Mouse (Mus musculus) ovary, adult 10 weeks (tissue): ENCODE data around the gene Timmdc1. TPM values are rescaled to one million over a fixed set of nuclear protein-coding genes. Genes with fewer than 3 reads are reported as not detected.

Source experiments
- polyA plus RNA-seq: library from polyadenylated mRNA; stranded (reverse); fragments of 350-450 nt; fragmentation: Illumina TruSeq; extraction: RNeasy Lipid Tissue Mini Kit (QIAGEN cat#74804); gene quantifications from one replicate; pipeline ENCODE4 v1.2.3, GENCODE M21; 2014

Timmdc1 gene
- polyA plus RNA-seq = 14.2 TPM

DNA sequence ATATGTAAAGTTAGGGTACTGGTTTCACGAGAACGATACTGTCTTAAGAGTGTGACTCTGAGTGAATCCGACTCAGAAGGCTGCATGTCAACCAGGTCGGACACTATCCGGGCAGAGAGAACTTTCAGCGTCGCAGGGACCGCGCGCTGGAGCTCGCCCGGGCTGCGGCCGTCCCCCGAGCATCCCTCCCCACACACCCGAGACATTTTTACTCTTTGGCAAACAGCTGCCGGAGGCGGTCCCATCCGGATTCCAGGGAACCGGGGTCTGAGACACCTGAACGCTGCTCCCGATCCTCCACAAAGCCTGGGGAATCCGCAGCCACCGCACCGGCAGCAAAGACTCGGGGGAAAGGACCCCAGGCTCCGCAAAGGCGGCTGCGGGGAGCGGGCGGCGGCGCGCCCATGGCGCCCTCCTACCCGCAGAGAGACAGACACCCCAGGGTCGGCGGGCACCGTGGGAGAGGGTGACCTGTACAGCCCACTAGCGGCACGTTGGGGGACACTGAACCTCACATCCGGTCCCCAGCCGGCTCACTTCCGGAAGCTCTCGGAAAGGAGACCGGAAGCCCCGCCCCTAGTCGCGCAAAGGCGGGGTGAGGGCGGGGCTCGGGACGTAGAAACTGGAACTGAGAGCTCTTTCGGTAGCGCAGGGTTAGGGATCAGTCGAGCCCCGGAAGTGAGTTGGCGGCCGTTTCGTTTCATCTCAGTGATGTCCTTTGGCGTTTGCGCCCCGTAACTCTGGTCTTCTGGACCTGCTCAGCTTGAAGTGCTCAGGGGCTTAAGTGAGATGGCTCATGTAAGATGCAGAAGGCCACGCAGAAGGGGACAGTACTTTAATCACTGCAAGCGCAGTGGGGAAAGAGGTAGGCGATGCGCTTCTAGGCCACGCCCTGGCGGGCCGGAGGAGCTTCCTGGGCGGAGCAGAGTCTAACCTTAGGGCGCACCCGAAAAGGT lies at the start of gene Timmdc1:
Gene Timmdc1 (minus strand): TSS at position 535 of the 956 bp plus-strand sequence.

DNA sequence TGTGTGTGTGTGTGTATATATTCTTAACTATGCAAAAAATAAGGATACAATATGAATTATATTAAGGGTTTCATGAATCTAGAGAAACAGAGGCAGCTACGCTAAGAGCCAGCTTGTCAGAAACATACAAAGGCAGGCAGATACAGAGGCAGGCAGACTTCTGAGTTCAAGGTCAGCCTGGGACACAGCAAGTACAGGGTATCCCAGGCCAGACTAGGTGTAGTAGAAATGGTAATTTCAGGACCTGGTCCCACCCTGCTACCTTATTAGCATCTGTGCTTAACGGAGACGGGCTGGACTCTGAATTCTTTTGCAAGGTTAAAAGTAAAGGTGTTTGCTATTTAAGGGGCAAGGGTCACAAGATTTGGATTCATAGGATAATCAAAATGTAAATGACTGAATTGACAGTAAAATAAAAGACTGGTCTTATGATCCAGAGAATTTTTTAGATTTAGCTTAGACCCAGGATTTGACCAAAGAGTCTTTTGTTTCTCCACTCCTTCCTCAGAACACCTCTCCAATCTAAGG lies 35.8 kb upstream of the Timmdc1 start, which contains the start of gene Tmem39a:
Gene Tmem39a (plus strand): TSS at position 478 of the 528 bp plus-strand sequence.

DNA sequence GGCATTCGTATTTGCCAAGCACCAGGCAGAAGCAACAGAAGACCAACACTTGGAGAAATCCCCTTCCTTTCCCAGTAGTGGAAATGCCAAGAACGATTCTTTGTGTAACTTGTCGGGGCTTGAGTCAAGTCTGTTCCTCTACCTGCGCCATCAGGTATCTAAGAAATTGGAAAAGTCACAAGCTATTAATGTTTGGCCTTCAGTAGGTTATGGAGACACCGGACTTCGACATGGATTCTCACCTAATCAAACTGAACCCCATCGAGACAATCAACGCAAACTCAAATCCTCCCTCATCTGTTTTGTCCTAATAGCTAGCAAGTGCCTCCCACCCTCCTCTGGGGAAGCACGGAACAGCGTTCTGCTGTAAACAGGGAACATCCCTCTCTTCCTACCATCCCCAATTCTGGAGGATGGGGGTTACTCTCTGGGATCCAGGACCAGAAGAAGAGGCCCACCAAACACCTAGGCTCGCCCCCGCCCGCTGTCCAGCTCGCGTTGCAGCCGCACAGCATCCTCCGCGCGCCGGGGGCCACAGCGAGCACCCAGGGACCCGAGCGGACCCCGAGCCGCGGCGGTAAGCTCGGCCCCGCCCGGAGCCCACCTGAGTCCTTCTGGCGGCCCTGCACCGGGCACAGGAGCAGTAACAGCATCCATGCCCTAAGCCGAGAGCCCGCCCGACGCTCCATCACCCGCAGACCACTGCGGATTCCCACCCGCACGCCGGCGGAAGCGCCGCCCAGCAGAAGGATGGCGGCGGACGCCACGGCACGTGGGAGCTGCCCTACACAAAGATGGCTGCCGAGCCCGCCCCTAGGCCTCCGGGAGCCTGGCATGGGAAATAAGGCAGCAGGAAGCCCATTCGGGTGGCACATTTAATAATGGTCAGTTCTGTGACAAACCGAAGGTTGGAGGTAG lies 27.3 kb upstream of the Timmdc1 start, which contains the start of gene Poglut1:
Gene Poglut1 (minus strand): TSS at position 780 of the 918 bp plus-strand sequence.

DNA sequence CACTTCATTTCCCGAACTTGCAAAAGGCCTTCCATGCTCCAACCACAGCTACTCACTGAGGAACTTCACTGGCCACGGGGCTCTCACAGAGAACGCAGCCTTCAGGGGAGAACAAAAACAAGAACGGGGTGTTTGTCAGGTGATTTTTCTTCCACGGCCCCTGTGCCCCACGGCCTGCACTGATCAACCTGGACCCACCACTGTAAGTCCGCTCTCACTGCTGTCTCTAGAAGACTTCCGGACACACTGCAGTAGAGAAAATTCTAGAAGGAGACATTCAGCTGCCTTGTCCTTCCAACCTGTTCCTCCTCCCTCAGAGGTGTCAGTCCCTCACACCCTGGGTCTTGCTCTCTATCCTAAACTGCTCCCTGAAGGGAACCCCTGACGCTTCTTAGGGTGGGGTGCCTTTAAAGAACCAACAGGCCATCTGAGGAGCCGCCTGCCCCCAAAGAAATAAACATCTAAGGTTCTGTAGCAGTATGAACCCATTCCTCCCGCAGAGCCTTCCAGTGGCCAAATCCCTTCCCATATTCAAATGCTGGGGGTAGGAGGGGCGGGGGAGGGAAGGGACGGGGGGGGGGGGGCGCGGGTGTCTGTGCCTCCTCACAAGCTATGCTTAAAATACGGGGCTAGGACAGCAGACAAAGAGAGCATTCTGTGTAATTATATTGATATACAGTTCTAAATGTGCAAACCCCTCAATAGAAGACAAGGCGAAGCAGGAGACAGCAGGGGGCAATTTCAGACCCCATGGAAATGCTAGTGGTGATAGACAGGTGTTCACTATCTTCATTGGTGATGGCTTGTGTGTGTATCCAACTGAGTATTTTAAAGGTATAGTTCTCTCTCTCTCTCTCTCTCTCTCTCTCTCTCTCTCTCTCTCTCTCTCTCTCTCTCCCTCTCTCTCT lies 66.7 kb downstream of the Timmdc1 start, which contains the start of gene Cd80:
Gene Cd80 (plus strand): TSS at position 51 of the 908 bp plus-strand sequence.

DNA sequence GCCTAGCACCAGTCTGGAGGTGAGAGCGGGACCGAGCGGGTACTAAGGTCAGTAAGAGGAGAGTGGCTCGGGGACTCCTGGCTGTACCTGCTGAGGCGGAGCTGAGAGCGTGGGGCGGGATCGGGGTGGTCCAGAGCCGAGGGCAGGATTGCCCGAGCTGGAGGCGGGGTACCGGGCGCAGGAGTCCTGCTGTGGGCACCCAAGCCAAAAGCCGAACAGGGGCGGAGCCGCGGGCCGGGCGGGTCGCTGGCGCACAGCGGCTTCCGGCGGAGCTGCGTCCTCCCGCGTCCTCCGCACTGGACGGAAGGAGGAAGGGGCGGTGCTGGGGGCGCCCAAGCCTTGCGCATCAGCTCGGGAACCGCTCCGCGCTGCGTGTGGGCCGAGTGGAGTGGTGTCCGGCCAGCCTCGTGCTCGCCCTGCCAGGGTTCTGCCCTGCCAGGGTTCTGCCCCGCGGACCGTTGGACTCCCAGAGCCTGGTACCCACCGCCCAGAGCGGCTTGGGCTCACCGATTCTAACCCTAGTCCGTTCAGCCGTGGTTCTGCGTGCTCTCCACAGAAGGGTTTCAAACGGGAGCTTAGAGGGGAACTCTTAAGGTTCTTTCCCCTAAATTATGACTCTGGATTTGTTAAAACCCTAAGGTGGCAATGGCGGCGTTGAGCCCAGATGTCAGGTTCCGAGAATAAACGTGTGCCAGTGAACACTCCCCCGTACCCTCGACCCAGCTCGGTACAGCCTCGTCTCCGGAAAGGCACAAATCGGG lies 69.8 kb downstream of the Timmdc1 start, which contains the start of gene Adprh:
Gene Adprh (minus strand): TSS at position 262 of the 761 bp plus-strand sequence.

Other genes with a start within 250 kb of the Timmdc1 start
- gene Nr1i2, start 227.8 kb downstream of the Timmdc1 start, polyA plus RNA-seq = not detected
- gene Maats1, start 180.5 kb downstream of the Timmdc1 start, polyA plus RNA-seq = 2.6 TPM
- gene Cox17, start 175.7 kb downstream of the Timmdc1 start, polyA plus RNA-seq = 99.2 TPM
- gene Gm21987, start 175.6 kb downstream of the Timmdc1 start, polyA plus RNA-seq = not detected
- 2.0 TPM for gene Popdc2, start 160.5 kb downstream of the Timmdc1 start, polyA plus RNA-seq
- gene Pla1a, start 89.5 kb downstream of the Timmdc1 start, polyA plus RNA-seq = 2.7 TPM
- gene Adprh, start 70.0 kb downstream of the Timmdc1 start, polyA plus RNA-seq = 25.1 TPM
- 1.2 TPM for gene Cd80, start 67.1 kb downstream of the Timmdc1 start, polyA plus RNA-seq
- gene Poglut1, start 27.6 kb upstream of the Timmdc1 start, polyA plus RNA-seq = 80.7 TPM
- gene Tmem39a, start 36.0 kb upstream of the Timmdc1 start, polyA plus RNA-seq = 78.5 TPM
- gene Arhgap31, start 190.6 kb upstream of the Timmdc1 start, polyA plus RNA-seq = 58.4 TPM
- gene B4galt4, start 219.6 kb upstream of the Timmdc1 start, polyA plus RNA-seq = 83.2 TPM